Mouse (Mus musculus): Measurements from ENCODE around the gene Plcb2. TPM values are rescaled to one million over a fixed set of nuclear protein-coding genes. Genes with fewer than 3 reads are reported as not detected.
A peak's percentile ranks its signal among the peaks of the same experiment; 100 is the strongest.

The Plcb2 gene
- polyA plus RNA-seq, 1 experiment from 2014 or later: 0.24 TPM

DNA sequence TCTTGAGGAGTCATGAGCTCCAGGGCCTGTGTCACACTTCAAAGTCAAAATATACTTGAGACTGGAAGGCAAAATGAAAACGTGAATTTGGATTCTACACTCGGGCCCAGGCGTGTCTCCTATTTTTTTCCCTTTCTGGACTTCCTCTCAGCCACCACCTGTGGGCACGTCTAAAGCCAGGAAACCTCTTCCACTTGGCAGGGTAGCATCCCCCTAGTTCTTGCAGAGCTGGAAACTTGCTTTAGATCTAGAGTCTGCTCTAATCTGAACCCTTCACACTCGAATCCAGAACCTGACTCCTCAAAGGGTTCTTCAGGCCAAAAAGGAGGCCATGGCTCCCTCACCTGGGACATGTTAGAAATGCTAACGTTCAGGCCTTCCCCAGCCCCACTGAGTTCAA is 27.2 kb upstream of the Plcb2 start:
- no peaks in the 10 kb centered on the region for H3K36me3 ChIP-seq (ENCODE audit: control insufficient read depth, insufficient read depth, low read length)
- no peak for ATAC-seq (ENCODE audit: insufficient read depth, low FRiP score, low TSS enrichment)
- H3K4me3 ChIP-seq (ENCODE audit: low read depth, low read length): no peak overlapping the region
- H3K27ac ChIP-seq (ENCODE audit: low read depth, low read length): no peak overlapping the region
- H3K9me3 ChIP-seq (ENCODE audit: control insufficient read depth, low read length): no peaks in the 10 kb centered on the region
- H3K4me2 ChIP-seq (ENCODE audit: low read depth): no peak overlapping the region
- H3K9ac ChIP-seq (ENCODE audit: low read length): no peak overlapping the region
- H3K27me3 ChIP-seq (ENCODE audit: control insufficient read depth, insufficient read depth, low read length): 0 out of 2 replicates have a peak, but pooled peaks cover under 1% of the 10 kb centered on the region
- 87% methylated on average over 6 of the region's 6 CpGs for WGBS
- DNase-seq (ENCODE audit: low spot score): no peak
- H3K4me1 ChIP-seq (ENCODE audit: control insufficient read depth, insufficient read depth, low read length): no peaks in the 10 kb centered on the region

DNA sequence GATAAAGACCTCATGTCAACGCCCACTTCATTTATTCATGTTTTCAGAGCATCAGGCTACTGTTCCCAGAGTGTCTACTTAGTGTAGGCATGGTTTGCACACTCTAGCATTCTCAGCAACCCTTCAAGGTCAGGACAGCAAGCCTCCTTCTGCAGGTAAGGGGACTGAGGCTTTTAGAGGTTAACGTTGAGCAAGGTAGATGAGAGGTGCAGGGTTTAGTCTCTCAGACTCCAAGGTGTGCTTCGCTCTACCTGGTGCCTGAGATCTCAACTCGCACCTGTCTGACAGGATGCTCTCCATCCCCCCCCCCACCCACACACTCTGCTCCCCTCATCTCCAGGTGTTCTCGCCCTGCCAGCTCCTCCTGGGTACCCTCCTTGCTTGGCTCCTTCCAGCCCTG is 25.9 kb upstream of the Plcb2 start:
- H3K27me3 ChIP-seq (ENCODE audit: control insufficient read depth, insufficient read depth, low read length): no peaks in the 10 kb centered on the region
- no peaks in the 10 kb centered on the region; the same call in 1 of the 2 replicates for H3K36me3 ChIP-seq (ENCODE audit: control insufficient read depth, insufficient read depth, low read length)
- H3K4me3 ChIP-seq (ENCODE audit: low read depth, low read length): no peak overlapping the region
- H3K4me2 ChIP-seq (ENCODE audit: low read depth): no peak overlapping the region
- H3K9ac ChIP-seq (ENCODE audit: low read length): no peak overlapping the region
- ATAC-seq (ENCODE audit: insufficient read depth, low FRiP score, low TSS enrichment) (no peak), DNase-seq (ENCODE audit: low spot score) (no peak)
- WGBS: 84% methylated on average over 5 of the region's 5 CpGs
- no peaks in the 10 kb centered on the region for H3K9me3 ChIP-seq (ENCODE audit: control insufficient read depth, low read length)
- H3K4me1 ChIP-seq (ENCODE audit: control insufficient read depth, insufficient read depth, low read length): peaks cover under 1% of the 10 kb centered on the region; the same call in 1 of the 2 replicates
- H3K27ac ChIP-seq (ENCODE audit: low read depth, low read length): no peak overlapping the region

DNA sequence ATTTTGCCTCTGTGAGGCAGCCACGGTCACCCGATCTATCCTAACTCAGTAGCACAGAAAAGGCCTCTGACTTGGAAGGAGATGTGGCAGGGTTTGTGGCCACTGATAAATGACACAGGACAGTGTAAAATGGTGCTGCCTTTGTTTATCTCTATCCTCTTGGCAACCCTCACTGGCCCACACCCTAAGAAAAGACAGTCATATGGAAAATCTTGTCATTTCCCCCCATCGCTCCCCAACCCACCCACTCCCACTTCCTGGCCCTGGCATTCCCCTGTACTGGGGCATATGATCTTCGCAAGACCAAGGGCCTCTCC is 24.5 kb upstream of the Plcb2 start:
- Histone ChIP-seq H3K4me3 (ENCODE audit: low read depth, low read length) (no peak overlapping the region), H3K36me3 (ENCODE audit: control insufficient read depth, insufficient read depth, low read length) (no peaks in the 10 kb centered on the region; the same call in 1 of the 2 replicates), H3K27me3 (ENCODE audit: control insufficient read depth, insufficient read depth, low read length) (no peaks in the 10 kb centered on the region), H3K4me1 (ENCODE audit: control insufficient read depth, insufficient read depth, low read length) (peaks cover 2% of the 10 kb centered on the region; the same call in 1 of the 2 replicates), H3K9ac (ENCODE audit: low read length) (no peak overlapping the region), H3K4me2 (ENCODE audit: low read depth) (no peak overlapping the region), H3K27ac (ENCODE audit: low read depth, low read length) (no peak overlapping the region), H3K9me3 (ENCODE audit: control insufficient read depth, low read length) (no peaks in the 10 kb centered on the region)
- ATAC-seq (ENCODE audit: insufficient read depth, low FRiP score, low TSS enrichment): no peak
- 80% methylated on average over 4 of the region's 4 CpGs for WGBS
- no peak for DNase-seq (ENCODE audit: low spot score)

DNA sequence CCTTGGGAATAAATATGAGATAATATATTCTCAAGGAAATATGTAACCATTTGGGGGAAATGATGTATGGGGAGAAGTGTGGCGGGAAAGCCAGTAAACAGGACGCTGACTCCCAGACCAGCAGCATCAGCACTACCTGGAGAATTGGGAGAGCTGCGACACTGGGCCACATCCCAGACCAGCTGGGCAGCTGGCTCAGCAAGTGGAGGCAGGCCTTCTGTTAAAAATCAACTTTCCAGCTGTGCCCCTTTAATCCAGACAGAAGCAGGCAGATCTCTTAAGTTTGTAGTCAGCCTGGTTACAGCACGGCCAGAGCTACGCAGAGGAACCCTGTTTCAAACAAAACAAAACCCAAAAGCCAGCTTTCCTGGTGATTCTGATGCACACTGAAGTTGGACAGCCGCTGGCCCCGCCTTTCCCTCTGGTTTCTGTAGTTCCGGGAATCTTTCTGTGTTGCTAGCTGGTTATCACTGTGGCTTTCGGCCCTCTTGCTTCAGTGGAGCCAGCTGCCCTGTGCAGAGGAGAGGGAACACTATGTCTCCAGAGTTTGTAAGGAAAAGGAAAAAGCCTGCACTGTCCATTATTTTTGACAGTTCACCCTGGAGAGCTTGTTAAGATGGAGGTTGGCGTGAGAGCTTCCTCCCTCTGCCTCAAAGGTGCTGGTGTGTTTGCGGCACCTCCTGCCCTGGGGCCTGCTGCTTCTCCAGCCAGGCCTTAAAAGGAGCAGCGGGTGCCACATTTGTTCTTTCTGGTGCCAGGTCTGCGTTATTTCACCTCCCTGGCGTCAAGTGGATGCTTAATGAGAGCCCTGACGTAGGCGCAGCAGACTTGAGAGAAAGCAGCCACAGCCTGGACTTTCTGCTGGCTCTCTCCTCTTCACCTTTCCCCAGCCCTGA is 23.9 kb upstream of the Plcb2 start:
- Histone ChIP-seq H3K4me3 (ENCODE audit: low read depth, low read length) (no peak overlapping the region), H3K27me3 (ENCODE audit: control insufficient read depth, insufficient read depth, low read length) (no peaks in the 10 kb centered on the region), H3K4me1 (ENCODE audit: control insufficient read depth, insufficient read depth, low read length) (peaks cover 7% of the 10 kb centered on the region), H3K9me3 (ENCODE audit: control insufficient read depth, low read length) (no peaks in the 10 kb centered on the region), H3K9ac (ENCODE audit: low read length) (no peak overlapping the region), H3K36me3 (ENCODE audit: control insufficient read depth, insufficient read depth, low read length) (no peaks in the 10 kb centered on the region; the same call in 1 of the 2 replicates), H3K4me2 (ENCODE audit: low read depth) (no peak overlapping the region), H3K27ac (ENCODE audit: low read depth, low read length) (no peak overlapping the region)
- WGBS: 65% methylated on average over 16 of the region's 16 CpGs
- no peak for DNase-seq (ENCODE audit: low spot score)
- ATAC-seq (ENCODE audit: insufficient read depth, low FRiP score, low TSS enrichment): no peak

DNA sequence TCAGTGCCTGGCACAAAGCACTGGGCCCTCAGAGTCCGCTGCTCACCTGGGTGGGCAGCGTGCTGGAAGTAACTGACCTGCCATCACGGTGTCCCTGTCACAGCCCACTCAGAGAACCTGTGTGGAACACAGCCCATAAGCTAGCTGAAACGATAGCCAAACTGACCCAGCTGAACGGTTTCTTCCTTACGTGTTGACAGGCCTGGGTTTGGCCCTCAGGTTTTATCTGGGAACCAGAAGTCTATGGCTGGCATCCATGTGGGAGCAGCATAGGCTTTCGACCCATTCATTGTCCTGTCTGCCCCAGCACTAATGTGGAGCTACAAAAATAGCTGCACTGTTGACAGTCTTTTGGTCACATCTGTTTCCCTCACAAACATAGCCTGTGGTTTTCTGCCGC is 22.2 kb upstream of the Plcb2 start:
- Histone ChIP-seq H3K9ac (ENCODE audit: low read length) (no peak overlapping the region), H3K36me3 (ENCODE audit: control insufficient read depth, insufficient read depth, low read length) (no peaks in the 10 kb centered on the region; the same call in 1 of the 2 replicates), H3K27ac (ENCODE audit: low read depth, low read length) (no peak overlapping the region), H3K4me3 (ENCODE audit: low read depth, low read length) (no peak overlapping the region), H3K9me3 (ENCODE audit: control insufficient read depth, low read length) (no peaks in the 10 kb centered on the region), H3K27me3 (ENCODE audit: control insufficient read depth, insufficient read depth, low read length) (no peaks in the 10 kb centered on the region), H3K4me1 (ENCODE audit: control insufficient read depth, insufficient read depth, low read length) (peaks cover 16% of the 10 kb centered on the region), H3K4me2 (ENCODE audit: low read depth) (no peak overlapping the region)
- DNase-seq (ENCODE audit: low spot score): no peak
- 82% methylated on average over 8 of the region's 8 CpGs for WGBS
- ATAC-seq (ENCODE audit: insufficient read depth, low FRiP score, low TSS enrichment): no peak

DNA sequence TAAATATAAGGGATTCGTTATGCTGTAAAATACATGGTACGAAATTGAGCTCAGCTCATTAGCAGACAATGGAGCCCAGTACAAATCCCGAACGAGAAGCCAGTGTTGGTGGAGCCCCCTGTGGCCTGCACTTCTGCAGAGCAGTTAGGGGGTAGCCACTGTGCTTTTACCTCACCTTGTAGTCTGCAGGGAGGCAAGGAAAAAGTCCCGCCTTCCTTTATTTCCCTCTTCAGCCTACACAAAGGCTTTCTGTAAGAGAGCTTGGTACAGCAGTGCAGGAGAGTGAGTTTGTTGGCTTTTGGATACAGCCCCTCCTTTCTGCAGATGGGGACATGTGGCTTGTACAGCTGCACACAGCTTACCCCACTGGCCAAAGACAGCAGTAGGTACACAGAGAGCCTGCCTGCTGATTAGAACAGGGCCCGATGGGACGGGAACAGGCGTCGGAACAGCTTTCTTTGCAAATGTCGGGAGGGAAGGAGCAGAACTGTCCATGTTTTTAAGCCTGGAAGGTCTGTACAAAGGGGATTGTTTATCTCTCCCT is 21.2 kb upstream of the Plcb2 start:
- H3K9me3 ChIP-seq (ENCODE audit: control insufficient read depth, low read length): no peaks in the 10 kb centered on the region
- H3K4me1 ChIP-seq (ENCODE audit: control insufficient read depth, insufficient read depth, low read length): peaks cover 24% of the 10 kb centered on the region
- H3K27me3 ChIP-seq (ENCODE audit: control insufficient read depth, insufficient read depth, low read length): peaks cover 4% of the 10 kb centered on the region
- no peak overlapping the region for H3K4me2 ChIP-seq (ENCODE audit: low read depth)
- DNase-seq (ENCODE audit: low spot score) (no peak), ATAC-seq (ENCODE audit: insufficient read depth, low FRiP score, low TSS enrichment) (no peak)
- H3K4me3 ChIP-seq (ENCODE audit: low read depth, low read length): no peak overlapping the region
- no peaks in the 10 kb centered on the region; the same call in 1 of the 2 replicates for H3K36me3 ChIP-seq (ENCODE audit: control insufficient read depth, insufficient read depth, low read length)
- no peak overlapping the region for H3K9ac ChIP-seq (ENCODE audit: low read length)
- H3K27ac ChIP-seq (ENCODE audit: low read depth, low read length): no peak overlapping the region
- 25% methylated on average over 10 of the region's 10 CpGs for WGBS

DNA sequence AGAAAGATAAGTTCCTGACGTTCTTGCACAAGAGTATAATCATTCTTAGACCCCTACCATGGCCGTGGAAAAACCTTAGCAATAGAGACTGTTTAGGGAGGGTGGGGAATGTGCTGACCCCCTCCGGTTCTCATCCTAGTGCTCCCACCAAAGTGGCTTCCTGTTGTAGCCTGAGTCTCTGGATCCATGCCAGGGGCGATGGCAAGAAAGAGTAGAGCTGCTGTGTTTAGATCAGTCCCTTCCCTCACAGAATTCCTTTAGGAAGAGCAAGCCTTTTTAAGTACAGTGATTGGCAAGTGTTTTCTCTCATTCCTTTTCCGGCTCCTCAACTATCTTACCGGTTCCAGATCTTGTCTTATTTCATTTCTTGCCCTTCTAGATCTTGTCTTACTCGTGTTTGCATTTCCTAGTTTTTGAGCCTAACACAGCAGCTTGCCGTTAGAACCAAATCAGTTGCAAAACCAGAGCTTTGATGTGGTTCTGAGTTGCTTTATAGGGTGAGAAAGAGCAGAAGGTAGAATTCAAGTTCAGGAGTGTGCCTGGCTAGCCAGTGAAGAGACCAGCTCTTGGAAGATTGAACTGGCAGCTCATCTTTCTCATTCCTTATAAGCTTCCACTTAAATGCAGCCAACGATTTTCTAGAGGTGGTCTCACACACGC is 19.2 kb upstream of the Plcb2 start:
- H3K27ac ChIP-seq (ENCODE audit: low read depth, low read length): no peak overlapping the region
- peaks cover 24% of the 10 kb centered on the region for H3K4me1 ChIP-seq (ENCODE audit: control insufficient read depth, insufficient read depth, low read length)
- no peak overlapping the region for H3K9ac ChIP-seq (ENCODE audit: low read length)
- H3K4me2 ChIP-seq (ENCODE audit: low read depth): peak overlapping the region; percentile 97
- H3K9me3 ChIP-seq (ENCODE audit: control insufficient read depth, low read length): no peaks in the 10 kb centered on the region
- 36% methylated on average over 10 of the region's 10 CpGs for WGBS
- peaks cover 8% of the 10 kb centered on the region for H3K27me3 ChIP-seq (ENCODE audit: control insufficient read depth, insufficient read depth, low read length)
- H3K36me3 ChIP-seq (ENCODE audit: control insufficient read depth, insufficient read depth, low read length): no peaks in the 10 kb centered on the region; the same call in 1 of the 2 replicates
- H3K4me3 ChIP-seq (ENCODE audit: low read depth, low read length): peak overlapping the region; percentile 92
- DNase-seq (ENCODE audit: low spot score): no peak
- no peak for ATAC-seq (ENCODE audit: insufficient read depth, low FRiP score, low TSS enrichment)

DNA sequence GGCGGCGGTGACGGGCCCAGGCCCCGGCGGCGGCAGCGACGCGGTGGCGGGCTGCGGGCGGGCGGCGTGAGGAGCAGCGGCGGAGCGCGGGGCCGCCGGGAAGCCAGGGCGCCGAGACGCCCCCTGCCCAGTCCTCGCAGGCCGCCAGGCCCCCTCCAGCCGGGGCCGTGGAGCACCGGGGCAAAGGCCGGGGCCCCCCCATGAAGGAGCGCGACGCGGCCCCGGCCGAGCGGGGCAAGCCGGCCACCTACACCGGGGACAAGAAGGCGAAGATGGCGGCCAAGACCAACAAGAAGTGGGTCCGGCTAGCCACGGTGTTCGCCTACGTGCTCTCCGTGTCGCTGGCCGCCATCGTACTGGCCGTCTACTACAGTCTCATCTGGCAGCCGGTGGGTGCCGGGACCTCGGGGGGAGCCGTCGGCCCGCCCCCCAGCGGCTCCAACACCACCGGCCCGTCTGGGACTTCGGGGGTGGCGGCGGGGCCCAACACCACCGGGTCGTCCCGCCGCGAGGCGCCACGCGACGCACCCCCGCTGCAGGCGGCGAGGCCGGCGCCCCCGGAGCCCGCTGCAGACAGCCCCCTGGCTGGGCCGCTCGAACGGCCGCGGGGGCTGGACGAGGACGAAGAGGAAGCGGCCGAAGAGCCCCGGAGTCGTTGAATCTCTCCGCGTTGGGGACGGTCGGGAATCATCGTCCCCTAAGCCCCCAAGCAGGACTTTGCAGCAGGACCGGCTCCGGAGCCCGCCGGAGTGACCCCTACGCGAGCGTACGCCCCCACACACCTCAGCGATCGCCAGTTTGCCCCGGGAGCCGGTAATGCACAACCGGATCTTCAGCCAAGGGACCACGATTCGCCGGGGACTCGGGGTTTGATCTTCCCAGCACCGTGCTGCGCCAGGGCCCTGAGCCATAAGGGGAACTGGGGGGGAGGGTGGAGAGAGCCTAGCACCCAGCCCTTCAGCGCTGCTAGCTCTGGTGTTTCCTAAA is 18.0 kb upstream of the Plcb2 start:
- no peaks in the 10 kb centered on the region; the same call in 1 of the 2 replicates for H3K36me3 ChIP-seq (ENCODE audit: control insufficient read depth, insufficient read depth, low read length)
- H3K9me3 ChIP-seq (ENCODE audit: control insufficient read depth, low read length): no peaks in the 10 kb centered on the region
- under 1% methylated on average over 87 of the region's 113 CpGs for WGBS
- H3K4me3 ChIP-seq (ENCODE audit: low read depth, low read length): peak overlapping the region; percentile 92
- peaks cover 24% of the 10 kb centered on the region for H3K4me1 ChIP-seq (ENCODE audit: control insufficient read depth, insufficient read depth, low read length)
- peaks cover 8% of the 10 kb centered on the region for H3K27me3 ChIP-seq (ENCODE audit: control insufficient read depth, insufficient read depth, low read length)
- peak overlapping the region; percentile 90 for H3K9ac ChIP-seq (ENCODE audit: low read length)
- ATAC-seq (ENCODE audit: insufficient read depth, low FRiP score, low TSS enrichment) (peak; percentile 64), DNase-seq (ENCODE audit: low spot score) (peak; percentile 56)
- H3K27ac ChIP-seq (ENCODE audit: low read depth, low read length): peak overlapping the region; percentile 49; the same call in 1 of the 2 replicates
- peak overlapping the region; percentile 97 for H3K4me2 ChIP-seq (ENCODE audit: low read depth)
